Mouse (Mus musculus): ENCODE data around the gene Naa80.

DNA sequence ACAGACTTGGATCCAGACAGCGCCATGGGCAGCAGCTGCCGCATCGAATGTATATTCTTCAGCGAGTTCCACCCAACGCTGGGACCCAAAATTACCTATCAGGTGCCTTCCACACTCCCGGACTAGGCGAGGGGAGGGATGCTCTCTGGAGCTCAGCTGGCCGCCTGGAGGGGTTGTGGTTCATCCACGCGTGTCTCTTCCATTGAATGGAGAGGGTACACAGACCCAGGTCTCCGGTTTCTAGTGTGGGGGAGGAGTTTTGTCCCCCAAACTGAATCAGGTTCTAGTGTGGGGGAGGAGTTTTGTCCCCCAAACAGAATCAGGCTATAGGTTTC, 36.4 kb upstream of the Naa80 start:
- no peak for TF ChIP-seq GATA1 (IDR thresholded peaks at IDR 0.05; ENCODE audit: borderline replicate concordance, low read length)
- TF ChIP-seq FLI1 (IDR thresholded peaks at IDR 0.05; ENCODE audit: low read length): no peak

All from megakaryocyte, embryonic 14.5 days (primary cell).